Mouse (Mus musculus) neutrophil, adult 83 days (primary cell): Measurements from ENCODE around the gene Pbld1. TPM values are rescaled to one million over a fixed set of nuclear protein-coding genes. Genes with fewer than 3 reads are reported as not detected.

Source experiments
- total RNA-seq, 2 experiments: library from RNA; stranded (reverse); gene quantifications; one replicate each; pipeline ENCODE4 v1.2.4; 2023

Gene Pbld1
- total RNA-seq = not detected

DNA sequence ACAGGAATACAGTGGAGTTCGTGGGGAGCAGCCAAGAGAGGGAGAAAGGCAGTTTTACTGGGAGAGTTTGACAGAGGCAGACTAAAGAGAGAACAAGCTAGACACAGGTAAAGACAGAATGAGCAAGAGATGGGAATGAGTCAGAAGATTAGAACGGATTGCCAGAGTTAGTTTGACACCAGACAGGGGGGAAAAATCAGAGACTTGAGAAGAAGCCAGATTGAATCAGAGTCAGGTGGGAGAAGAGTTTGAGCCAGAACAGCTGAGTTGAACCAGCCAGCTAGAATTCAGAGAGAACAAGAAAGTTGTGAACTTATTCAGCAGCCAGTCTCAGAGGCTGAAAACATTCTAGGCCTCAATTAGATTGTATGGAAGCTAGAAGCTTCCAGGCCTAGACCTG lies at the start of gene Pbld1:
Pbld1 (plus strand) TSS at position 301 of the 400 bp plus-strand sequence.

DNA sequence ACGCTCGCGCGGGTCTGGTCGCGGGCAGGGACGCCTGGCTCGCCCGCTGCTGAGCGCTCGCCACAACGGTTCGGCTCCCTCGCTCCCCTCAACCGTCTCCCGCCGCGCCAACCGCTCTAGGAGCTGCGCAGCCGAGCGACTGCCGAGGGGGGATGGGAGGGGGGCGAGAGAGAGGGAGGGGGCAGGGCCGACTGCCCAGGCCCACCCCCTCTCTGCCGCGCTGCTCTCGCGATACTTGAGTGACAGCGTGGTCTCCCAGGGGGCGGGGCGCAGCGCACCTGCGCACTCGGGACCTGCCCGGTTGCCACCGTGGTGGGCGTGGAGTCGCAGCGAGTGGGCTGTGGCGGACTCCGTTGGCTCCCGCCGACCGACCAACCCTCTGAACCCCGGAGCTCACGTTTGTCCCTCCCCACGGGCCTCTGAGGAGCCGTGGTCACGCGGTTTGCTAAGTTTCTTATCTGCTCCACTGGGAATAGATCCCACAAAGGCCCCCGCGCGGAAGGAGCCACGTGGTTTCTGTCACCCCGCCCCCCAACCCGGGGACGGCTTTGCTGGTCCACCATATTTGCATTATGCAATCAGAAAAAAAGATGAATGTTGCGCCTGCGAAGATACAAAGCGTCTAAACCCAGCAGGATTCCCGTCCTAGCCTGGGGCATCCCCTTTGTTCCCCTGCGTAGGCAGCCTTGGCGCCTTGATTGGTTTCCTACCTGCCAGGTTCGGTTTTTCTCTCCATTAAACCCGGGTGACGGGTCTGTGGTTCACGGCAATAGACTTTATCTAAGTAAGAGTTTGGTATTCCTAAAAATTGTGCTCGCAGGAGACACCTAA lies 36.0 kb upstream of the Pbld1 start, which contains the start of the genes Hnrnph3 and Pbld2:
Hnrnph3 (minus strand) TSS at position 469 of the 831 bp plus-strand sequence.
Pbld2 (plus strand) TSS at position 567 of the 831 bp plus-strand sequence.

DNA sequence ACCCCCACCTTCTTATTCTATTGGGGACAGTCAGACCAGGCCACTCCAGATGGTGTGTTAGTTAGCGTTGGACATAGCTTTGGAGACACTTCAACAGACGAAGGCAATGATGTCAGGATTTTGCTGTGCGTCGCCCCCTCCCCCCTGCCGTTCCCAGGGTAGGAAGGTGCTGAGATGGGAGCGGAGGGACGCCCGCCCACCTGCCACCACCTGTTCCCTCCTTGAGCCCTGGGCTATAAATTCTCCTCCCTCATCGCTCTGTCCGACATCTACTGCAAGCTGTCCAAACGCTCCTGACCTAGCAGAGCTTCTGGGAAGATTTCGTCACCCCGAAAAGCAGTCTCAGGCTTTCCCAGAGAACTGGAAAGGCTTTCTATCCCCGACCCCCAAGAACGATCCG lies 39.6 kb downstream of the Pbld1 start, which contains the start of gene Atoh7:
Atoh7 (plus strand) TSS at position 131 of the 400 bp plus-strand sequence.

Other genes starting within 250 kb of the Pbld1 start
- gene Tet1, start 151.2 kb upstream of the Pbld1 start, total RNA-seq = 1 to 10 TPM; 1.9 to 3.1 TPM
- 10 to 100 TPM; 13.0 to 17.1 TPM for gene Slc25a16, start 139.5 kb upstream of the Pbld1 start, total RNA-seq
- 10 to 100 TPM; 56.4 to 57.7 TPM for gene Dna2, start 113.1 kb upstream of the Pbld1 start, total RNA-seq
- 1 to 10 TPM; 4.6 to 6.1 TPM for gene Rufy2, start 79.9 kb upstream of the Pbld1 start, total RNA-seq
- gene Hnrnph3, start 35.9 kb upstream of the Pbld1 start, total RNA-seq = 10 to 100 TPM; 31.2 to 31.3 TPM
- gene Pbld2, start 35.8 kb upstream of the Pbld1 start, total RNA-seq = 1 to 10 TPM in 1 of 2 experiments, under 1 TPM in 1; 0.68 to 1.1 TPM
- gene Atoh7, start 39.5 kb downstream of the Pbld1 start, total RNA-seq = not detected
- gene Mypn, start 143.8 kb downstream of the Pbld1 start, total RNA-seq = under 1 TPM; 0.07 to 0.15 TPM
- gene Herc4, start 183.6 kb downstream of the Pbld1 start, total RNA-seq = 100 to 1,000 TPM; 147 to 208 TPM